ENCODE assay signal across 17 mouse cellular contexts in genomic region chr15:24648938-24649337, GRCm38 (mm10).
A peak's percentile ranks its signal among the peaks of the same experiment; 100 is the strongest.
DNase-seq lines count a peak whose midpoint lies in the region; ATAC-seq and TF ChIP-seq lines count a peak whose summit lies in the region.
"Had no signal": no experiment of that assay in that cellular context is flagged by ENCODE, and none has a peak within 500 bp of the region (broad histone marks: within the 10 kb centered on the region; RNA-seq: fewer than 3 reads in every experiment).

No protein-coding gene starts in this region.

- no peaks in the 10 kb centered on the region for H3K36me3 ChIP-seq in hindbrain, embryonic 14.5 days (replicated peaks; ENCODE audit: control insufficient read depth, insufficient read depth)
- H3K36me3 ChIP-seq in hindbrain, embryonic 13.5 days, result no peaks in the 10 kb centered on the region
- no peaks in the 10 kb centered on the region for H3K36me3 ChIP-seq in forebrain, embryonic 16.5 days (ENCODE audit: control insufficient read depth, insufficient read depth)
- H3K36me3 ChIP-seq: G1E; liver, embryonic 13.5 days had no signal

- H3K4me1 ChIP-seq in hindbrain, embryonic 14.5 days (replicated peaks; ENCODE audit: control insufficient read depth, insufficient read depth, low read length), result no peaks in the 10 kb centered on the region
- H3K4me1 ChIP-seq in hindbrain, embryonic 13.5 days (replicated peaks), result no peaks in the 10 kb centered on the region
- no peaks in the 10 kb centered on the region for H3K4me1 ChIP-seq in forebrain, embryonic 16.5 days (replicated peaks; ENCODE audit: control insufficient read depth, insufficient read depth, low read length)
- H3K4me1 ChIP-seq: liver, embryonic 13.5 days had no signal

- H3K27me3 ChIP-seq in hindbrain, embryonic 14.5 days (ENCODE audit: control insufficient read depth, insufficient read depth, low read length), result no peaks in the 10 kb centered on the region
- H3K27me3 ChIP-seq in hindbrain, embryonic 13.5 days, result no peaks in the 10 kb centered on the region
- no peaks in the 10 kb centered on the region for H3K27me3 ChIP-seq in forebrain, embryonic 16.5 days (replicated peaks; ENCODE audit: control insufficient read depth, insufficient read depth, low read length)
- H3K27me3 ChIP-seq: liver, embryonic 13.5 days had no signal

- H3K9me3 ChIP-seq in hindbrain, embryonic 14.5 days (ENCODE audit: control insufficient read depth, low read length), result no peaks in the 10 kb centered on the region
- no peaks in the 10 kb centered on the region for H3K9me3 ChIP-seq in hindbrain, embryonic 13.5 days
- H3K9me3 ChIP-seq in forebrain, embryonic 16.5 days (ENCODE audit: control insufficient read depth, low read length), result no peaks in the 10 kb centered on the region

- no peak overlapping the region for H3K27ac ChIP-seq in hindbrain, embryonic 14.5 days
- H3K27ac ChIP-seq in hindbrain, embryonic 13.5 days, result no peak overlapping the region
- H3K27ac ChIP-seq in left cerebral cortex, adult 2 months, result no peak overlapping the region
- no peak overlapping the region for H3K27ac ChIP-seq in forebrain, embryonic 16.5 days (ENCODE audit: low read length)
- H3K27ac ChIP-seq: heart, adult 2 months; liver, embryonic 13.5 days had no signal

- TF ChIP-seq CTCF in left cerebral cortex, adult 2 months (IDR thresholded peaks at IDR 0.05), result peak; percentile 62

- ATAC-seq in hindbrain, embryonic 14.5 days (ENCODE audit: low FRiP score), result peak; percentile 57; the same call in 1 of the 2 replicates
- ATAC-seq in hindbrain, embryonic 13.5 days (ENCODE audit: low FRiP score), result no peak
- peak; percentile 85 for ATAC-seq in forebrain, embryonic 16.5 days
- no peak for ATAC-seq in granulocyte monocyte progenitor cell, adult 5-6 weeks (replicated peaks; ENCODE audit: poor library complexity, severe bottlenecking)
- ATAC-seq: inflammation-experienced regulatory T-cells, adult 6 months had no signal

- no peak overlapping the region for H3K4me3 ChIP-seq in hindbrain, embryonic 14.5 days (replicated peaks; ENCODE audit: low read length)
- no peak overlapping the region for H3K4me3 ChIP-seq in hindbrain, embryonic 13.5 days
- no peak overlapping the region for H3K4me3 ChIP-seq in left cerebral cortex, adult 2 months
- no peak overlapping the region for H3K4me3 ChIP-seq in forebrain, embryonic 16.5 days (replicated peaks; ENCODE audit: low read length)
- H3K4me3 ChIP-seq: erythroblast, embryonic 14.5 days; heart, adult 2 months; liver, embryonic 13.5 days; myocyte had no signal

- peak; percentile 68 for DNase-seq in hindbrain, embryonic 14.5 days (ENCODE audit: low spot score)
- DNase-seq in left cerebral cortex, adult 2 months (ENCODE audit: extremely low spot score in 1 of 2, low spot score in 2 of 2), result no peak
- no peak for DNase-seq in left cerebral cortex, adult 18-20 months (ENCODE audit: low spot score in 2 of 2)
- DNase-seq in retina, postnatal 1 day, result peak; percentile 27
- no peak for DNase-seq in right cerebral cortex, postnatal 14 days
- DNase-seq: adrenal gland, adult 8-10 months; cerebellum, postnatal 10 days; heart, adult 2 months; layer of hippocampus, adult 9-11 months; liver, embryonic 13.5 days had no signal

- 70% methylated on average over 1 of the region's 1 CpGs for WGBS in hindbrain, embryonic 14.5 days
- WGBS in hindbrain, embryonic 13.5 days, result 85% methylated on average over 1 of the region's 1 CpGs
- WGBS in forebrain, embryonic 16.5 days, result 83% methylated on average over 1 of the region's 1 CpGs

- H3K4me2 ChIP-seq in hindbrain, embryonic 14.5 days (replicated peaks), result no peak overlapping the region
- H3K4me2 ChIP-seq in hindbrain, embryonic 13.5 days, result no peak overlapping the region
- H3K4me2 ChIP-seq in forebrain, embryonic 16.5 days (ENCODE audit: low read length), result no peak overlapping the region
- H3K4me2 ChIP-seq: liver, embryonic 13.5 days had no signal

- no peak overlapping the region for H3K9ac ChIP-seq in hindbrain, embryonic 14.5 days
- H3K9ac ChIP-seq in hindbrain, embryonic 13.5 days, result no peak overlapping the region
- H3K9ac ChIP-seq in forebrain, embryonic 16.5 days (replicated peaks; ENCODE audit: low read depth, low read length), result no peak overlapping the region
- H3K9ac ChIP-seq: liver, embryonic 13.5 days had no signal

- intact Hi-C loops in left cerebral cortex, adult 2 months (cut with DNase I), result loop anchor here (2.0 kb wide), 1 partner anchor 766 kb away; no protein-coding TSS in a partner anchor

Comparison
In these comparisons a context has a peak if more than half of its experiments do, and no peak if none do; other contexts are left out.
1. ATAC-seq: peak in hindbrain, embryonic 14.5 days (single experiment) and forebrain, embryonic 16.5 days (single experiment); none in hindbrain, embryonic 13.5 days (single experiment) and granulocyte monocyte progenitor cell, adult 5-6 weeks (single experiment).
2. DNase-seq: peak in hindbrain, embryonic 14.5 days (single experiment) and retina, postnatal 1 day (single experiment); none in left cerebral cortex, adult 2 months (0 of 2), left cerebral cortex, adult 18-20 months (0 of 2) and right cerebral cortex, postnatal 14 days (single experiment).